Comparison of ENCODE assay signal across 17 mouse cellular contexts in genomic region chr5:66000567-66001125, GRCm38 (mm10). TPM values are rescaled to one million over a fixed set of nuclear protein-coding genes. Genes with fewer than 3 reads are reported as not detected.
A peak's percentile ranks its signal among the peaks of the same experiment; 100 is the strongest.
DNase-seq lines count a peak whose midpoint lies in the region; ATAC-seq and TF ChIP-seq lines count a peak whose summit lies in the region.
"Had no signal": no experiment of that assay in that cellular context is flagged by ENCODE, and none has a peak within 500 bp of the region (broad histone marks: within the 10 kb centered on the region; RNA-seq: fewer than 3 reads in every experiment).

No protein-coding gene starts in this region.

- no peaks in the 10 kb centered on the region for H3K27me3 ChIP-seq in intestine, embryonic 16.5 days (replicated peaks; ENCODE audit: control insufficient read depth, insufficient read depth, low read length)
- no peaks in the 10 kb centered on the region for H3K27me3 ChIP-seq in intestine, embryonic 15.5 days (replicated peaks)
- H3K27me3 ChIP-seq in limb, embryonic 14.5 days (ENCODE audit: control insufficient read depth, insufficient read depth, low read length), result no peaks in the 10 kb centered on the region
- H3K27me3 ChIP-seq: Patski had no signal

- no peak for ATAC-seq in intestine, embryonic 16.5 days
- ATAC-seq in intestine, embryonic 15.5 days, result no peak
- ATAC-seq in limb, embryonic 14.5 days (ENCODE audit: low FRiP score, low read depth), result peak; percentile 34; the same call in 1 of the 2 replicates
- ATAC-seq: CD4-positive, CD25-positive, alpha-beta regulatory T cell, adult 4 months; midbrain, embryonic 16.5 days; Patski had no signal

- H3K27ac ChIP-seq in intestine, embryonic 16.5 days (ENCODE audit: low read length), result peak overlapping the region; percentile 63
- H3K27ac ChIP-seq in intestine, embryonic 15.5 days, result no peak overlapping the region; the same call in 1 of the 2 replicates
- H3K27ac ChIP-seq in limb, embryonic 14.5 days (replicated peaks; ENCODE audit: low read depth, low read length), result no peak overlapping the region
- H3K27ac ChIP-seq in left cerebral cortex, adult 2 months, result no peak overlapping the region
- H3K27ac ChIP-seq: macrophage had no signal

- H3K9me3 ChIP-seq in intestine, embryonic 16.5 days (ENCODE audit: control insufficient read depth, low read length), result no peaks in the 10 kb centered on the region
- no peaks in the 10 kb centered on the region for H3K9me3 ChIP-seq in intestine, embryonic 15.5 days
- no peaks in the 10 kb centered on the region for H3K9me3 ChIP-seq in limb, embryonic 14.5 days (ENCODE audit: control insufficient read depth, low read length)

- no peak for TF ChIP-seq CTCF in left cerebral cortex, adult 2 months (IDR thresholded peaks at IDR 0.05)

- 38% methylated on average over 6 of the region's 6 CpGs for WGBS in intestine, embryonic 16.5 days
- WGBS in intestine, embryonic 15.5 days, result 24% methylated on average over 6 of the region's 6 CpGs
- WGBS in limb, embryonic 14.5 days, result 46% methylated on average over 6 of the region's 6 CpGs

- H3K4me2 ChIP-seq in intestine, embryonic 16.5 days (ENCODE audit: low read depth, low read length), result no peak overlapping the region
- H3K4me2 ChIP-seq in intestine, embryonic 15.5 days (replicated peaks), result no peak overlapping the region
- no peak overlapping the region for H3K4me2 ChIP-seq in limb, embryonic 14.5 days (replicated peaks; ENCODE audit: low read depth, low read length, severe bottlenecking)

- 0 out of 2 replicates have a peak overlapping the region, but pooled peaks have one; percentile 10 for H3K9ac ChIP-seq in intestine, embryonic 16.5 days (ENCODE audit: low read depth, low read length)
- no peak overlapping the region for H3K9ac ChIP-seq in intestine, embryonic 15.5 days
- no peak overlapping the region for H3K9ac ChIP-seq in limb, embryonic 14.5 days (ENCODE audit: low read depth, low read length, severe bottlenecking)
- H3K9ac ChIP-seq: liver, postnatal 0 days had no signal

- peaks cover 13% of the 10 kb centered on the region for H3K4me1 ChIP-seq in intestine, embryonic 16.5 days (ENCODE audit: control insufficient read depth, insufficient read depth, low read length)
- H3K4me1 ChIP-seq in intestine, embryonic 15.5 days (replicated peaks), result peaks cover 5% of the 10 kb centered on the region; the same call in 1 of the 2 replicates
- H3K4me1 ChIP-seq in limb, embryonic 14.5 days (ENCODE audit: control insufficient read depth, insufficient read depth, low read length), result 0 out of 2 replicates have a peak, but pooled peaks cover 15% of the 10 kb centered on the region

- H3K4me3 ChIP-seq in intestine, embryonic 16.5 days (ENCODE audit: low read length), result no peak overlapping the region
- H3K4me3 ChIP-seq in intestine, embryonic 15.5 days (replicated peaks), result no peak overlapping the region
- H3K4me3 ChIP-seq in limb, embryonic 14.5 days (replicated peaks; ENCODE audit: low read length), result no peak overlapping the region
- no peak overlapping the region for H3K4me3 ChIP-seq in left cerebral cortex, adult 2 months

- H3K36me3 ChIP-seq in intestine, embryonic 16.5 days (ENCODE audit: control insufficient read depth, insufficient read depth, low read length), result no peaks in the 10 kb centered on the region
- no peaks in the 10 kb centered on the region for H3K36me3 ChIP-seq in intestine, embryonic 15.5 days
- no peaks in the 10 kb centered on the region for H3K36me3 ChIP-seq in limb, embryonic 14.5 days (ENCODE audit: control insufficient read depth, insufficient read depth, low read length)

- DNase-seq in 416B (ENCODE audit: low read depth), result peak; percentile 20
- DNase-seq in fat pad, adult 2 months (ENCODE audit: extremely low read depth, low read depth, low spot score), result peak; percentile 84
- DNase-seq in limb, embryonic 14.5 days (ENCODE audit: low spot score), result peak; percentile 14
- no peak for DNase-seq in left cerebral cortex, adult 2 months (ENCODE audit: extremely low spot score in 1 of 2, low spot score in 2 of 2)
- DNase-seq in spleen, postnatal 36 days (ENCODE audit: low spot score in 2 of 2), result no peak
- no peak for DNase-seq in adrenal gland, adult 18-20 months (ENCODE audit: low spot score in 2 of 2)
- DNase-seq: cerebellum, adult 8-10 months; embryo, embryonic 11 days; liver, postnatal 0 days had no signal

- intact Hi-C loops in left cerebral cortex, adult 2 months (cut with DNase I), result no loop called here

- TF ChIP-seq POLR2A in limb, embryonic 14.5 days (IDR thresholded peaks at IDR 0.05; ENCODE audit: borderline replicate concordance, extremely low read depth, insufficient read depth, insufficient read length), result no peak

RNA-seq across cellular contexts. Expression of gene 9130230L23Rik, which starts 3.4 kb away (rescaled TPM):
- 2.0 and 2.5 TPM in 2 replicates for polyA plus RNA-seq in intestine, embryonic 16.5 days (2015; fragmentation: Nextera tagmentation; extraction: Ambion mirVana)
- 1.6 and 2.4 TPM in 2 replicates for polyA plus RNA-seq in intestine, embryonic 15.5 days (2015; fragmentation: Nextera tagmentation; extraction: Ambion mirVana)
- 0.04 TPM in 1 of 2 replicates, not detected in the other for polyA plus RNA-seq in limb, embryonic 14.5 days (2012; rRNA removed)
- not detected in 2 replicates for polyA plus RNA-seq in limb, embryonic 14.5 days (2014; fragmentation: Nextera tagmentation; extraction: Ambion mirVana)
- total RNA-seq in left cerebral cortex, adult 2 months (2021), result not detected
- total RNA-seq in adrenal gland, adult 18-20 months (2021), result under 1 TPM in 1 of 2 experiments, not detected in 1; 0.60 TPM
- total RNA-seq: left cerebral cortex, postnatal 4 days had no signal
- polyA plus RNA-seq: CD4-positive, CD25-positive, alpha-beta regulatory T cell, adult 4 months; liver, postnatal 0 days; macrophage; midbrain, embryonic 16.5 days; neural tube, embryonic 11.5 days; Patski had no signal

Comparison
In these comparisons a context has a peak if more than half of its experiments do, and no peak if none do; other contexts are left out.
1. DNase-seq: peak in 416B (single experiment), fat pad, adult 2 months (single experiment) and limb, embryonic 14.5 days (single experiment); none in left cerebral cortex, adult 2 months (0 of 2), spleen, postnatal 36 days (0 of 2) and adrenal gland, adult 18-20 months (0 of 2).